Mouse (Mus musculus) limb, embryonic 11.5 days (tissue): ENCODE measurements at regions not wholly inside any gene's neighbourhood (a gene's known extent, or its start where the extent isn't known, plus 50 kb on each side); places are given as distances from the start of the nearest gene placed in this dataset.

Experiments
- ATAC-seq: fragments of 200-750 bp; cut with Nextera tagmentation; 2 replicates; pipeline ENCODE4 v1.8.0; 2017; ENCODE audit warnings: low read depth; ENCODE audit not compliant: insufficient number of reproducible peaks, low FRiP score, low TSS enrichment
- DNase-seq: peaks from one replicate; pipeline ENCODE4 v3.0.0-alpha.2; 2015; ENCODE audit warnings: low spot score
- H3K27ac ChIP-seq: fragments of 300-500 bp; sonication (generic); replicated peaks from 2 replicates; pipeline ENCODE4 v1.5.1; 2014; ENCODE audit warnings: low read depth, mild to moderate bottlenecking, low read length
- H3K27me3 ChIP-seq: fragments of 300-500 bp; sonication (generic); 2 replicates; pipeline ENCODE4 v1.6.1; 2014; ENCODE audit warnings: mild to moderate bottlenecking, low read length, mixed read lengths; ENCODE audit not compliant: control insufficient read depth, insufficient read depth
- H3K36me3 ChIP-seq: fragments of 300-500 bp; sonication (generic); 2 replicates; pipeline ENCODE4 v1.6.1; 2014; ENCODE audit warnings: mild to moderate bottlenecking, low read length, moderate library complexity, mixed read lengths; ENCODE audit not compliant: control insufficient read depth, insufficient read depth
- H3K4me1 ChIP-seq: fragments of 300-500 bp; sonication (generic); 2 replicates; pipeline ENCODE4 v1.6.1; 2014; ENCODE audit warnings: low read length, mixed read lengths; ENCODE audit not compliant: control insufficient read depth, insufficient read depth
- H3K4me2 ChIP-seq: fragments of 300-500 bp; sonication (generic); 2 replicates; pipeline ENCODE4 v1.6.1; 2014; ENCODE audit warnings: low read depth, mild to moderate bottlenecking, moderate library complexity; ENCODE audit not compliant: severe bottlenecking
- H3K4me3 ChIP-seq: fragments of 300-500 bp; sonication (generic); 2 replicates; pipeline ENCODE4 v1.5.1; 2014; ENCODE audit warnings: low read depth, low read length
- H3K9ac ChIP-seq: fragments of 300-500 bp; sonication (generic); 2 replicates; pipeline ENCODE4 v1.6.1; 2014; ENCODE audit warnings: mild to moderate bottlenecking, low read length
- H3K9me3 ChIP-seq: fragments of 300-500 bp; sonication (generic); 2 replicates; pipeline ENCODE4 v1.6.1; 2016; ENCODE audit warnings: low read length; ENCODE audit not compliant: control insufficient read depth
- WGBS: fragments of 180-500 bp; shearing (Covaris S2); extraction: QIAGEN DNeasy Blood & Tissue Kit; methylation state at CpG from one replicate; pipeline ENCODE4 v1.1.7; 2014; 5-methylcytosine and 5-hydroxymethylcytosine counted together

GRCm38 (mm10) chr8:128113116-128113515 is 245.3 kb upstream of the Nrp1 start:
- H3K9me3 ChIP-seq: no peaks in the 10 kb centered on the region
- no peak overlapping the region for H3K4me2 ChIP-seq
- no peaks in the 10 kb centered on the region for H3K27me3 ChIP-seq
- H3K36me3 ChIP-seq: no peaks in the 10 kb centered on the region
- no peak for DNase-seq
- H3K27ac ChIP-seq: no peak overlapping the region
- 83% methylated on average over 1 of the region's 1 CpGs for WGBS
- no peaks in the 10 kb centered on the region for H3K4me1 ChIP-seq
- H3K9ac ChIP-seq: no peak overlapping the region
- ATAC-seq: no peak
- no peak overlapping the region for H3K4me3 ChIP-seq

- no peak overlapping the region for H3K4me3 ChIP-seq
- DNase-seq (no peak), ATAC-seq (no peak)
- no peaks in the 10 kb centered on the region for H3K36me3 ChIP-seq
- no peak overlapping the region for H3K4me2 ChIP-seq
- H3K9ac ChIP-seq: no peak overlapping the region
- no peaks in the 10 kb centered on the region for H3K4me1 ChIP-seq
- no peak overlapping the region for H3K27ac ChIP-seq
- H3K27me3 ChIP-seq: no peaks in the 10 kb centered on the region
- no peaks in the 10 kb centered on the region for H3K9me3 ChIP-seq
- 87% methylated on average over 4 of the region's 4 CpGs for WGBS
These were observed 217.0 kb upstream of the Nrp1 start for GRCm38 (mm10) chr8:128141290-128141966.

GRCm38 (mm10) chr8:128148351-128148942 is 210.0 kb upstream of the Nrp1 start:
- Histone ChIP-seq H3K4me1 (no peaks in the 10 kb centered on the region), H3K27ac (no peak overlapping the region), H3K36me3 (no peaks in the 10 kb centered on the region), H3K4me3 (no peak overlapping the region), H3K9me3 (no peaks in the 10 kb centered on the region), H3K4me2 (no peak overlapping the region), H3K27me3 (no peaks in the 10 kb centered on the region), H3K9ac (no peak overlapping the region)
- WGBS: 92% methylated on average over 3 of the region's 3 CpGs
- ATAC-seq: no peak
- DNase-seq: no peak

GRCm38 (mm10) chr8:128155604-128156003 is 202.8 kb upstream of the Nrp1 start:
- Histone ChIP-seq H3K36me3 (no peaks in the 10 kb centered on the region), H3K27ac (no peak overlapping the region), H3K9me3 (no peaks in the 10 kb centered on the region), H3K4me2 (no peak overlapping the region), H3K27me3 (no peaks in the 10 kb centered on the region), H3K9ac (no peak overlapping the region), H3K4me1 (no peaks in the 10 kb centered on the region), H3K4me3 (no peak overlapping the region)
- DNase-seq: no peak
- ATAC-seq: no peak

GRCm38 (mm10) chr8:128156221-128156620 is 202.2 kb upstream of the Nrp1 start:
- peak; percentile 19 for DNase-seq

GRCm38 (mm10) chr8:128162857-128163256 is 195.5 kb upstream of the Nrp1 start:
- Histone ChIP-seq H3K27ac (no peak overlapping the region), H3K36me3 (no peaks in the 10 kb centered on the region), H3K9ac (no peak overlapping the region), H3K27me3 (no peaks in the 10 kb centered on the region), H3K4me3 (no peak overlapping the region), H3K9me3 (no peaks in the 10 kb centered on the region), H3K4me2 (no peak overlapping the region), H3K4me1 (no peaks in the 10 kb centered on the region)
- ATAC-seq (no peak), DNase-seq (no peak)

More at GRCm38 (mm10) chr8:128156221-128156620, 202.2 kb upstream of the Nrp1 start:
- no peaks in the 10 kb centered on the region for H3K9me3 ChIP-seq
- no peak overlapping the region for H3K4me3 ChIP-seq
- no peak overlapping the region for H3K9ac ChIP-seq
- H3K4me1 ChIP-seq: no peaks in the 10 kb centered on the region
- H3K36me3 ChIP-seq: no peaks in the 10 kb centered on the region
- 11% methylated on average over 3 of the region's 3 CpGs for WGBS
- H3K27me3 ChIP-seq: no peaks in the 10 kb centered on the region
- no peak for ATAC-seq
- no peak overlapping the region for H3K27ac ChIP-seq
- H3K4me2 ChIP-seq: no peak overlapping the region

- no peak overlapping the region for H3K4me2 ChIP-seq
- ATAC-seq (no peak), DNase-seq (peak; percentile 13)
- WGBS: 90% methylated on average over 5 of the region's 5 CpGs
- H3K27me3 ChIP-seq: no peaks in the 10 kb centered on the region
- no peak overlapping the region for H3K9ac ChIP-seq
- H3K4me3 ChIP-seq: no peak overlapping the region
- no peaks in the 10 kb centered on the region for H3K4me1 ChIP-seq
- H3K9me3 ChIP-seq: no peaks in the 10 kb centered on the region
- no peak overlapping the region for H3K27ac ChIP-seq
- H3K36me3 ChIP-seq: no peaks in the 10 kb centered on the region
These were observed 193.4 kb upstream of the Nrp1 start for GRCm38 (mm10) chr8:128164976-128165375.

GRCm38 (mm10) chr8:128165591-128165990 is 192.8 kb upstream of the Nrp1 start:
- 90% methylated on average over 2 of the region's 2 CpGs for WGBS
- no peak overlapping the region for H3K4me3 ChIP-seq
- no peaks in the 10 kb centered on the region for H3K9me3 ChIP-seq
- H3K27ac ChIP-seq: no peak overlapping the region
- H3K9ac ChIP-seq: no peak overlapping the region
- no peak overlapping the region for H3K4me2 ChIP-seq
- no peaks in the 10 kb centered on the region for H3K36me3 ChIP-seq
- H3K27me3 ChIP-seq: no peaks in the 10 kb centered on the region
- DNase-seq (no peak), ATAC-seq (no peak)
- H3K4me1 ChIP-seq: no peaks in the 10 kb centered on the region

- Histone ChIP-seq H3K27me3 (no peaks in the 10 kb centered on the region), H3K27ac (no peak overlapping the region), H3K36me3 (no peaks in the 10 kb centered on the region), H3K4me1 (no peaks in the 10 kb centered on the region), H3K4me3 (no peak overlapping the region), H3K9me3 (no peaks in the 10 kb centered on the region), H3K4me2 (no peak overlapping the region), H3K9ac (no peak overlapping the region)
- WGBS: 88% methylated on average over 4 of the region's 4 CpGs
- peak; percentile 10 for DNase-seq
- no peak for ATAC-seq
These were observed 192.3 kb upstream of the Nrp1 start for GRCm38 (mm10) chr8:128166097-128166496.
